Mouse (Mus musculus) intestine, postnatal 0 days (tissue): Measurements from ENCODE around the gene Noxo1. TPM values are rescaled to one million over a fixed set of nuclear protein-coding genes. Genes with fewer than 3 reads are reported as not detected.
A peak's percentile ranks its signal among the peaks of the same experiment; 100 is the strongest.

Experiments used
- ATAC-seq: fragments of 200-750 bp; cut with Nextera tagmentation; 2 replicates; pipeline ENCODE4 v1.8.0; 2017; ENCODE audit warnings: mild to moderate bottlenecking, moderate TSS enrichment, moderate library complexity
- H3K27ac ChIP-seq: fragments of 300-500 bp; sonication (generic); 2 replicates; pipeline ENCODE4 v1.5.1; 2014; ENCODE audit warnings: mild to moderate bottlenecking, low read depth, low read length, moderate library complexity
- H3K27me3 ChIP-seq: fragments of 300-500 bp; sonication (generic); replicated peaks from 2 replicates; pipeline ENCODE4 v1.6.1; 2014; ENCODE audit warnings: low read length, mixed read lengths; ENCODE audit not compliant: control insufficient read depth, insufficient read depth
- H3K36me3 ChIP-seq: fragments of 300-500 bp; sonication (generic); 2 replicates; pipeline ENCODE4 v1.6.1; 2014; ENCODE audit warnings: mild to moderate bottlenecking, moderate library complexity; ENCODE audit not compliant: control insufficient read depth, insufficient read depth
- H3K4me1 ChIP-seq: fragments of 300-500 bp; sonication (generic); replicated peaks from 2 replicates; pipeline ENCODE4 v1.6.1; 2014; ENCODE audit warnings: antibody characterized with exemption, low read length, mixed read lengths; ENCODE audit not compliant: control insufficient read depth, insufficient read depth
- H3K4me2 ChIP-seq: fragments of 300-500 bp; sonication (generic); replicated peaks from 2 replicates; pipeline ENCODE4 v1.6.1; 2014; ENCODE audit warnings: low read depth, mild to moderate bottlenecking, moderate library complexity
- H3K4me3 ChIP-seq: fragments of 300-500 bp; sonication (generic); 2 replicates; pipeline ENCODE4 v1.5.1; 2014; ENCODE audit warnings: low read depth, low read length
- H3K9ac ChIP-seq: fragments of 300-500 bp; sonication (generic); 2 replicates; pipeline ENCODE4 v1.6.1; 2014; ENCODE audit warnings: mild to moderate bottlenecking, low read depth, low read length
- H3K9me3 ChIP-seq: fragments of 300-500 bp; sonication (generic); 2 replicates; pipeline ENCODE4 v1.6.1; 2016; ENCODE audit warnings: mixed run types; ENCODE audit not compliant: control insufficient read depth
- CTCF ChIP-seq: sonication (generic); IDR thresholded peaks from 2 replicates; pipeline ENCODE4 v1.5.1; 2016; ENCODE audit warnings: low read depth, mild to moderate bottlenecking, control low read depth, antibody characterized with exemption, moderate library complexity
- WGBS: fragments of 180-500 bp; shearing (Covaris S2); extraction: QIAGEN DNeasy Blood & Tissue Kit; methylation state at CpG from one replicate; pipeline ENCODE4 v1.1.7; 2014; 5-methylcytosine and 5-hydroxymethylcytosine counted together
- polyA plus RNA-seq: library from polyadenylated mRNA; unstranded; fragments of >200 nt; fragmentation: Nextera tagmentation; extraction: Ambion mirVana; gene quantifications from 2 replicates; pipeline ENCODE4 v1.2.1, GENCODE M21; 2015

The Noxo1 gene
- polyA plus RNA-seq, 1 experiment from 2014 or later, result 38.0 TPM

DNA sequence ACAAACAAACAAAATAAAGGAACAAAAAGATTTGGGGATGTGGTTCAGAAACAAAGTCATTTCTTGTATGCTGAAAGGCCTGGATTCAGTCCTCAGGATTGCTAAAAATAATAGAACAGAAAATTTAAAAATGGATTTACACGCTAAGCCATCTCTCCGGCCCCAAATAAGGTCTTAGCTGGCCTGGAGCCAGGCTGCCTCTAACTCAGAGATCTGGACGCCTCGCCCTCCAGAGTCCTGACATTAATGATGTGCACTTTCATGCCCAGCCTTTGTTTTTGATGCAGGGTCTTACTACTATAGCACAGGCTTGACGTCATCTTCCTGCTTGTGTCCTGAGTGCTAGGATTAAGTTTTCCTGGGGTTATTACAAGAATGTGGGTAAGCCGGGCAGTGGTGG is 33.0 kb downstream of the Noxo1 start:
- Histone ChIP-seq H3K27me3 (peaks cover 3% of the 10 kb centered on the region; the same call in 1 of the 2 replicates), H3K4me3 (no peak overlapping the region), H3K9me3 (no peaks in the 10 kb centered on the region), H3K4me2 (no peak overlapping the region), H3K4me1 (no peaks in the 10 kb centered on the region), H3K27ac (no peak overlapping the region), H3K36me3 (no peaks in the 10 kb centered on the region), H3K9ac (no peak overlapping the region)
- 69% methylated on average over 6 of the region's 6 CpGs for WGBS
- no peak for ATAC-seq
- no peak for TF ChIP-seq CTCF

DNA sequence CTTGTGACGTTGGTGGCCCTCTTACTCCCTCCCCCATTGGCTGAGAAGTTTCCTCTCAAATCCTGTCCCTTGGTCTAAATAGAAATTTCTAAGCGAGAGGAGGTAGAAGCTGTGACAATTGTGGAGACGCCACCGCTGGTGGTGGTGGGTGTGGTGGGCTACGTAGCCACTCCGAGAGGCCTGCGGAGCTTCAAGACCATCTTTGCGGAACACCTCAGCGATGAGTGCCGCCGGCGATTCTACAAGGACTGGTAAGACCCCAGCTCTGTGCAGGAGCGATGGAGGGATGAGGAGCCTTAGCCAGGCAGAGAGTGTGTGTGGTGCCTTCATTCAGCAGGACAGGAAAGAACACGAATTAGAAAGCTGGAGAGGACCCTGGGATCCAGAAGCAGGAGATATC is 34.8 kb downstream of the Noxo1 start:
- no peak overlapping the region for H3K4me3 ChIP-seq
- ATAC-seq, result no peak
- no peaks in the 10 kb centered on the region for H3K4me1 ChIP-seq
- no peak overlapping the region for H3K27ac ChIP-seq
- H3K4me2 ChIP-seq, result no peak overlapping the region
- no peaks in the 10 kb centered on the region for H3K36me3 ChIP-seq
- WGBS, result 83% methylated on average over 14 of the region's 14 CpGs
- H3K27me3 ChIP-seq, result peaks cover 3% of the 10 kb centered on the region; the same call in 1 of the 2 replicates
- no peak for TF ChIP-seq CTCF
- no peaks in the 10 kb centered on the region for H3K9me3 ChIP-seq
- H3K9ac ChIP-seq, result no peak overlapping the region

DNA sequence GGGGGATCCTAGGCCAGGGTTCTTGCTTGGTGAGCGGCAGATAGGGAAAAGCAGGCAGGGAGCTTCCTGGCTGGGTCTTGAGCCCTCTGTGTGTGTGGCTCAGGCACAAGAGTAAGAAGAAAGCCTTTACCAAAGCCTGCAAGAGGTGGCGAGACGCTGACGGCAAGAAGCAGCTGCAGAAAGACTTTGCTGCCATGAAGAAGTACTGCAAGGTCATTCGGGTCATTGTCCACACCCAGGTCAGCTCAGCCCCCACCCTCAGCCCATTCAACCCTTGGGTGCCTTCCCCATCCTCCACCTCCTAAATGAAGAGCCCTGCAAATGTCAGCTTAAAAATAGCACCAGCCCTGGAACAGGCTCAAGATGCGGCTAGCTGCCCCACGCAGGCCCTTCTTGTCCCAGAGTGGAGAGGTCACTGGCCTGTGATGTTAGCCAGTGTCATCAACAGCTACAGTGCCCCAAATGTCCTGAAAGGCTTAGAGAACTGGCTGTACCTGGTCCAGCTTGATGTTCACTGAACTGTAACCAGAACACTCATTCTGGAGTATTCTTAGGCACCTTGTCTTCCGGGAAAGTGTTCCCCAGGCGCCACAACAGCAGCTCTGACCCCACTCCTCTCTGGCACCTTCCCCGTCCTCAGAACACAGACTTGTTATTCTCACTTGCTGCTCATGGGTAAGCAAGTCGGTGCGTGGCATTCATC is 36.4 kb downstream of the Noxo1 start:
- no peaks in the 10 kb centered on the region for H3K9me3 ChIP-seq
- H3K27ac ChIP-seq, result no peak overlapping the region
- no peaks in the 10 kb centered on the region for H3K36me3 ChIP-seq
- H3K9ac ChIP-seq, result no peak overlapping the region
- TF ChIP-seq CTCF, result no peak
- peaks cover 3% of the 10 kb centered on the region; the same call in 1 of the 2 replicates for H3K27me3 ChIP-seq
- H3K4me2 ChIP-seq, result no peak overlapping the region
- H3K4me3 ChIP-seq, result no peak overlapping the region
- 84% methylated on average over 12 of the region's 12 CpGs for WGBS
- 0 out of 2 replicates have a peak, but pooled peaks cover 1% of the 10 kb centered on the region for H3K4me1 ChIP-seq
- no peak for ATAC-seq

DNA sequence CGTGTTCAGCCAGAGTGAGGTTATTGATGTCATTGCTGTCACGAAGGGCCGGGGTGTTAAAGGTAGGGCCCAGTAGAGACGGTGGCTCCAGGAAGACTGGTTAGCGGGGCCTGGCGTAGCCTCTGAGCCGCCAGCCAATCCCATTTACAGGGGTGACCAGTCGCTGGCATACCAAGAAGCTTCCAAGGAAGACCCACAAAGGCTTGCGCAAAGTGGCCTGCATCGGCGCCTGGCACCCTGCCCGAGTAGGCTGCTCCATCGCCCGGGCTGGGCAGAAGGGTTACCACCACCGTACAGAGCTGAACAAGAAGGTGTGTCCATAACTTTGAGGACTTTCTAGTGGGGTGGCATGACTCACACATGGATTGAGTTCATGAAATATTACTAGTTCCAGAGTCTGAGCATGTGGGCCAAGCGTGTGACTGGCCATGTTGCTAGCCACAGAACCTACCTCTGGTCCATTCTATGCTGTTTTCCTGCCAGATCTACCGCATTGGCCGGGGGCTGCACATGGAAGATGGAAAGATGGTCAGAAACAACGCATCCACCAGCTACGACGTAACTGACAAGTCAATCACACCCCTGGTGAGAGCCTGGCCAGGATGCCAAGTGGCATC is 37.5 kb downstream of the Noxo1 start:
- no peak overlapping the region for H3K4me2 ChIP-seq
- no peak overlapping the region for H3K9ac ChIP-seq
- no peaks in the 10 kb centered on the region for H3K27me3 ChIP-seq
- no peak for ATAC-seq
- no peaks in the 10 kb centered on the region for H3K36me3 ChIP-seq
- H3K4me1 ChIP-seq, result 0 out of 2 replicates have a peak, but pooled peaks cover 7% of the 10 kb centered on the region
- no peak overlapping the region for H3K4me3 ChIP-seq
- no peaks in the 10 kb centered on the region for H3K9me3 ChIP-seq
- WGBS, result 90% methylated on average over 21 of the region's 21 CpGs
- no peak overlapping the region for H3K27ac ChIP-seq
- TF ChIP-seq CTCF, result no peak

DNA sequence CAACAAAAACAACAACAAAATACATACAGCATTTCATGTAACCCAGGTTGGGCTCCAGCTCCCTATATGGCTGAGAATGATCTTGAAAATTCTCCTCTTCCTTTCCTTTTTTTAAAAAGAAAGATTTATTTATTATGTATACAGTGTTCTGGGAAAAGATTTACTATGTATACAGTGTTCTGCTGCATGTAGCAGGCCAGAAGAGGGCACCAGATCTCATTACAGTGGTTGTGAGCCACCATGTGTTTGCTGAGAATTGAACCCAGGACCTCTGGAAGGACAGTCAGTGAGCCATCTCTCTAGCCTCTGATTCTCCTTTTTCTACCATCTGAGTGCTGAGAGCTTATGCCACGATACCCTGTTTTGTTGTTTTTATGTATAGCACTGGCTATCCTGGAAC is 38.5 kb downstream of the Noxo1 start:
- Histone ChIP-seq H3K27me3 (no peaks in the 10 kb centered on the region), H3K9me3 (no peaks in the 10 kb centered on the region), H3K4me2 (no peak overlapping the region), H3K36me3 (no peaks in the 10 kb centered on the region), H3K9ac (no peak overlapping the region), H3K27ac (no peak overlapping the region), H3K4me1 (0 out of 2 replicates have a peak, but pooled peaks cover 9% of the 10 kb centered on the region), H3K4me3 (no peak overlapping the region)
- WGBS, result 88% methylated on average over 1 of the region's 1 CpGs
- no peak for ATAC-seq
- TF ChIP-seq CTCF, result peak; percentile 40

DNA sequence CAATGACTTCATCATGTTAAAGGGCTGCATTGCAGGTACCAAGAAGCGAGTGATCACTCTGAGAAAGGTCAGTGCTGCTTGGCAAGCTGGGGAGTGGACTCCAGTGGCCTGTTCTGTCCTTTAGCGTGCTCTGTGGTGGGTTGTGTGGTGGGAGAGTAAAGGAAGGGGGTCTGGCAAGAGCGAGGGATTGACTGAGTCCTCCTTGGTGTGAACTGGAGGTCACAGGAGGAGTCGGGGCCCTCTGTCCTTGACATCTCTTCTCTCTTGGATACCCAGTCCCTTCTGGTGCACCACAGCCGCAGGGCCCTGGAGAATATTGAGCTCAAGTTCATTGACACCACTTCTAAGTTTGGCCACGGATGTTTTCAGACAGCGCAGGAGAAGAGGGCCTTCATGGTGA is 39.4 kb downstream of the Noxo1 start:
- Histone ChIP-seq H3K27me3 (no peaks in the 10 kb centered on the region), H3K4me1 (0 out of 2 replicates have a peak, but pooled peaks cover 9% of the 10 kb centered on the region), H3K9ac (no peak overlapping the region), H3K36me3 (peaks cover 7% of the 10 kb centered on the region; the same call in 1 of the 2 replicates), H3K9me3 (no peaks in the 10 kb centered on the region), H3K4me3 (no peak overlapping the region), H3K27ac (peak overlapping the region; percentile 52; the same call in 1 of the 2 replicates), H3K4me2 (peak overlapping the region; percentile 83; the same call in 1 of the 2 replicates)
- 94% methylated on average over 7 of the region's 7 CpGs for WGBS
- no peak for ATAC-seq
- no peak for TF ChIP-seq CTCF
